Mouse (Mus musculus) yolk sac, embryonic 10.5 days (tissue): ENCODE data around the gene Hydin.

Source experiments
- DNase-seq: peaks from one replicate; pipeline ENCODE4 v3.0.0-alpha.2; 2017; ENCODE audit warnings: low spot score

Hydin gene

GRCm38 (mm10) chr8:110633814-110634213 is 367.0 kb downstream of the Hydin start:
- DNase-seq, result no peak

GRCm38 (mm10) chr8:110636182-110636581 is 369.4 kb downstream of the Hydin start:
- DNase-seq, result no peak

DNA sequence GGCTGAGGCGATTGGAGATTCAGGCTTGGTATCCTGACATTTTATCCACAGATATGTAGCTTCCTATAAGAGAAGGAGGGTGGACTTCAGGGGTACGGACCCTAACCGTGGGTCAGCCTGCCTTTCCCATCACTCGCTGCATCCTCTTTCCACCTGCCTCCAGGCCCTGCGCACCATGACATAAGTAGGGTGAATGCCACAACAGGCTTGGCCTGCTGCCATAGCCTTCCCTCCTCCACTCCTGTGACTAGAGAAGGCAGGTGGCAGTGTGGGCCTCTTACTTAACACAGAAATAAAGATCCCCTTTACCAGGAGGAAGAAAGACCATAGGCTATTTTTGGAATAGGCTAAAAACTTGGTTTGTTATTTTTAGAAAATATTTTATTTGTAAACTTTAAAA is 375.6 kb downstream of the Hydin start:
- no peak for DNase-seq

DNA sequence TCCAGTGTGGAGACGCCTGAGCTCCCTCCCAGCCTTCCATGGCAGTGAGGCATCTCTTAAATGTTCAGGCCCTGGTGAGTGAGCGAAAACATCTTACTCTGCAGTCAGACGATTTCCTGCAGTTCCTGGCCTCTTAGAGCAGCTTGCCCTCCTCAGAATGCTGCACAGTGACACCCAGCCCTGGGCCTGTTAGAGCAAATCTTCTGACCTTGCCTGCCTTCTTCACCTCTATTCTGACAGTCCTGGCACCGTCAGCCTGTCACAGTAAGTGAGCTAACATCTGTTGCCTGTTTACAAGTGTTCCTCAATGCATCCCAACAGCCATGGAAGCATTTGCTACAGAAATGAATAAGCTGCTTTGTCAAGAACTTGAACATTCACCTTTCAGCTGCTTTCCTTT is 376.4 kb downstream of the Hydin start:
- DNase-seq, result no peak

DNA sequence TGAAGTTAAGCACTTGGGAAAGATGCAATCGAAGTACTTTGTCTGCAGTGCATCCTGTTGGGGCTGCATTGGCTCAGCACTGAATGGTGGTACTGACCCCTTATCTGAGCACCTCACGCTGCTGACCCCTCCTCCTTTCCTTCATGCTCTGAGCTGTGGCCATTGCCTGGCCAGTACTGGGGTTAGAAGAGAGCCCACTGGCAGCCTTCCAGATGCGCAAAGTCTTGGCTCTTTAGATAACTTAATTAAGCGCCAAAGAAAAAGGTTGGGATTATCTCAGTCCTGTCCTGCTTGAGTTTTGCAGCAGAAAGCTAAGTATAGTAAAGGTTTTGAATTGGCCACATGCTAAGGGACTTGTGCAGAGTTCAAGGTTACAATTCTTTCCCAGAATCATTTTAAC is 377.6 kb downstream of the Hydin start:
- DNase-seq, result no peak

- DNase-seq, result no peak
These were observed 378.1 kb downstream of the Hydin start for GRCm38 (mm10) chr8:110644901-110645300.

DNA sequence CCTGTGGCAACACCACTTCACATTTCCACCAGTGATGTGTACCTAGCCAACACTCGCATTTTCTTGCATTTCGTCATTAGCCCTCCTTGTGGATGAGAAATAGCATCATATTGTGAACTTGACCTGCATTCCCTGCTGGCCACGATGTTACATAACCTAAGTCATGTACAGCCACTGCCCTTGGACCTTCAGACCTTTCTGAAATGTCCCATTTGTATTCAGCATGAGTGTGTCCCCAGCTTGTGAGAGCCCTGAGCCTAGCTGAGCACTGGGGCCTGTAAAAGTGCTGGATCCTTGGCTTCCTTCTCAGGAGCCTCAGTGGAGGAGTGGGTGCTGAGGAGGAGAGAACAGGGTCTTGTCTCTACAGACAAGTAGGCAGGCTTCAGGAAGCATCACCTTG is 378.6 kb downstream of the Hydin start:
- no peak for DNase-seq

DNA sequence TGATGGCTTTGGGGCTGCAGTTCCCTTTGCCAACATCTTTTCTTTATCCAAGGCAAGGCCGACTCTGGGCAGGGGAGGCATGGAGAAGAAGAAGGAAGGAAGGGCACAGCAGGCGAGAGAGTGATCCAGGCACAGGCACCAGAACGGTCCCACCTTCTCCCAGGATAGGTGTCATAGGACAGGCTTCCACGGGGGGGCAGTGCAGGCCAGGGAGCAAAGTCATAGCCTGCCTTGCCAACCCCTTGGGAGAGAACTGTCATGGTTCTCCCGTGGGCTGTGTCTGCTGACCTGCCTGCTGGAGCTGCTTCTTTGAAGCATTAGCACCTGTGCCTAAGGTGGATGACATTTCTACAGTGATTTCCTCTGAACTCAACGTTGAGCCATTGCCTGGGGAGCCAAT is 379.3 kb downstream of the Hydin start:
- peak; percentile 16 for DNase-seq

GRCm38 (mm10) chr8:110648577-110648976 is 381.8 kb downstream of the Hydin start:
- no peak for DNase-seq

GRCm38 (mm10) chr8:110649286-110649685 is 382.5 kb downstream of the Hydin start:
- DNase-seq, result no peak

DNA sequence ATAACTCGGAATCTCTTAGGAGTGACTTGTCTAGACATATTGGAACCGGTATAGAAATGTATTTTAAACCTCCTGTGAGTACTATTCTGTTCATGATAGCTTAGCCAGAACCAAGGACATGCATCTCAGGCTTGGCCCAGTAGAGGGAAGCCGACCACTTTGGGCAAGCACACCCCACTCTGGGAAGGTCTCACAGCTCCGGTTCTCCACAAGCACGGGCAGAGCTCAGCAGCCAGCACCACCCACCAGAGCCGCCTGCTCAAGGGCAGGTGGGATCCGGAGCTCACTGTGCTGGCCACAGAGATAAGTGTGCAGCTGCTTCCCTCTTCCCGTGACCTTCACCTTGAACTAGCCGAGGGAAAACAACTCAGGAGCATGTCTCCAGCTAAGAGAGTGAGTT is 384.1 kb downstream of the Hydin start:
- DNase-seq, result no peak

DNA sequence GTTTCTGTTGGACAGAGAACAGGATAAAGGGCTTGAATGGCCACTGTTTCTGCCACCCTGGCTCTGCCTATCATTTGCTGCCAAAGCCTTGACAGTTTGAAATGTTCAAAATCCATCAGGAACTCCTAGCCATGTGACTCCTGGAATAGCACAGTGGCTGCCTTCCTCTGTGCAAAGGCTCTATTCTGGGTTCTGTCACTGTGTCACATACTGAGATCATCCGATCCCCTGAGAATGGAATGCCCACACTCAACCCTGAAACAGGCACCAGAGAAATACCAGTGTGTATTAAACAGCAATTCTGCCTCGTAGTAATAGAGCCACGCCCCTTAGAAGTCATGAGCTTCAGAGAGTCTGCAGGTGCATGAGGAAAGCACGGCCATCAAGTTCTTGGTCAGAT is 385.1 kb downstream of the Hydin start:
- DNase-seq, result no peak

DNA sequence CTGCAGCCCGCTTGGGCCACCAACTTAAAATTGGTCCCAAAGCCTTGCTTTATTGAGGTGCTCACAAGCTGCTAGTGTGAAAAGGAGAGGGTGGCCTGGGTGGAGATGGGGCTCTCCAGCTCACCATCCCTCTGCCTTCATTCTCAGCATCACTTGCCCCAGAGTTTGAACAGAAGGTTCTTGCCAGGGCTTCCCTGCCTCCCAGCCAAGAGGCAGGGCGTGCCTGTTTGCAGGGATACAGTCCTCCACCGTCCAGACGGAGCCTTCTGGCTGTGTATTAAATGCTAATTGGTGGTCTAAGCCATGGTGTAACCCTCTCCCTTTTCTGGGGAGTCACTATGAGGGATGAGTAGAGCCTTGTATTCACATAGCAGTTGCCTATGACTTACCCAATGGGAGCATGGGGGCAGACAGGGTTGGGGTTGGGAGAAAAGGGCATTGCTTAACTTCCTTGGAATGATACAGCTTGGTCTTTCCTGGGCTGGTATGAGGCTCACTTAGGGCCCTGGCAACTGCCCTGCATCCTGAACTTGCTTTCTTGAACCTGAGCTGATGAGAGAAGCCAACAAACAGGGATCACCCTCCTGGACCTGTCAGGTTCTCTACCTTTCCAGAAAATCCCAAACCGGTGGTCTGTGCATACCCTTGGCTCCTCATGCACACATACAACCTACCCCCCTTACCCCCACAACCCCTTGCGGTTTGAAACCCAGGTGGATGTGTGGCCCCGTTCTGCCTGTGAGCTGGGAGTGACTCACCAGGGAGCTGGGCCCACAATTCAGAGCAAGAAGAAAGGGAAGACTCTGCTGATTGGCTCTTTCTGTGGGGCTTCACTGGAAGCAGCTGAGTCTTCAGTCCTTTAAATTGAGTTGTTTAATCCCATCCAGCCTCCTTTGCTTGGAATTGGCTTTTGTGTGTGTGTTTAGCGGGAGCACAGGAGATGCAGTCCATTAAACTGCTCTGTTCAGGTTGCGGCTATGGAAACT is 387.6 kb downstream of the Hydin start:
- no peak for DNase-seq

- no peak for DNase-seq
These were observed 389.1 kb downstream of the Hydin start for GRCm38 (mm10) chr8:110655827-110656226.

GRCm38 (mm10) chr8:110657661-110658060 is 390.9 kb downstream of the Hydin start:
- no peak for DNase-seq
